Comparison of ENCODE assay signal across 8 mouse cellular contexts in genomic region chr7:91226442-91226841, GRCm38 (mm10).
DNase-seq lines count a peak whose midpoint lies in the region; ATAC-seq and TF ChIP-seq lines count a peak whose summit lies in the region.

No protein-coding gene starts in this region.

- no peak overlapping the region for H3K4me3 ChIP-seq in heart, postnatal 0 days (ENCODE audit: low read depth, low read length)
- H3K4me3 ChIP-seq in heart, embryonic 12.5 days, result no peak overlapping the region
- no peak overlapping the region for H3K4me3 ChIP-seq in cortical plate, adult 2 months (ENCODE audit: insufficient read depth, low read length)
- H3K4me3 ChIP-seq in hindbrain, embryonic 12.5 days, result no peak overlapping the region
- H3K4me3 ChIP-seq in midbrain, embryonic 15.5 days, result no peak overlapping the region

- H3K9ac ChIP-seq in heart, postnatal 0 days (replicated peaks; ENCODE audit: low read depth, low read length), result no peak overlapping the region
- no peak overlapping the region for H3K9ac ChIP-seq in heart, embryonic 12.5 days
- no peak overlapping the region for H3K9ac ChIP-seq in hindbrain, embryonic 12.5 days
- no peak overlapping the region for H3K9ac ChIP-seq in midbrain, embryonic 15.5 days

- TF ChIP-seq CTCF in heart, postnatal 0 days (IDR thresholded peaks at IDR 0.05; ENCODE audit: low read depth), result peak; percentile 84
- TF ChIP-seq CTCF in cortical plate, adult 2 months (IDR thresholded peaks at IDR 0.05; ENCODE audit: extremely low read depth, insufficient read depth, low read length), result peak; percentile 64

- no peak overlapping the region for H3K27ac ChIP-seq in heart, postnatal 0 days (ENCODE audit: low read depth)
- H3K27ac ChIP-seq in heart, embryonic 12.5 days (ENCODE audit: poor library complexity, severe bottlenecking), result no peak overlapping the region
- H3K27ac ChIP-seq in cortical plate, adult 2 months (ENCODE audit: insufficient read depth, low read length), result no peak overlapping the region
- no peak overlapping the region for H3K27ac ChIP-seq in hindbrain, embryonic 12.5 days
- H3K27ac ChIP-seq in midbrain, embryonic 15.5 days, result no peak overlapping the region

- H3K36me3 ChIP-seq in heart, postnatal 0 days (replicated peaks; ENCODE audit: control insufficient read depth, insufficient read depth, low read length), result no peaks in the 10 kb centered on the region
- no peaks in the 10 kb centered on the region for H3K36me3 ChIP-seq in heart, embryonic 12.5 days
- no peaks in the 10 kb centered on the region for H3K36me3 ChIP-seq in hindbrain, embryonic 12.5 days
- no peaks in the 10 kb centered on the region for H3K36me3 ChIP-seq in midbrain, embryonic 15.5 days (replicated peaks)

- no peak for ATAC-seq in heart, postnatal 0 days (ENCODE audit: insufficient read depth, low read depth)
- no peak for ATAC-seq in heart, embryonic 12.5 days (ENCODE audit: insufficient number of reproducible peaks, low FRiP score)
- peak; percentile 60; the same call in 1 of the 2 replicates for ATAC-seq in hindbrain, embryonic 12.5 days (ENCODE audit: low FRiP score)
- ATAC-seq in midbrain, embryonic 15.5 days (replicated peaks), result peak; percentile 89

- H3K9me3 ChIP-seq in heart, postnatal 0 days (replicated peaks; ENCODE audit: control insufficient read depth, low read length), result no peaks in the 10 kb centered on the region
- H3K9me3 ChIP-seq in heart, embryonic 12.5 days (replicated peaks), result no peaks in the 10 kb centered on the region
- H3K9me3 ChIP-seq in hindbrain, embryonic 12.5 days (replicated peaks), result no peaks in the 10 kb centered on the region
- no peaks in the 10 kb centered on the region for H3K9me3 ChIP-seq in midbrain, embryonic 15.5 days

- no peaks in the 10 kb centered on the region for H3K27me3 ChIP-seq in heart, postnatal 0 days (ENCODE audit: control insufficient read depth, insufficient read depth, low read length)
- H3K27me3 ChIP-seq in heart, embryonic 12.5 days (replicated peaks), result no peaks in the 10 kb centered on the region
- no peaks in the 10 kb centered on the region for H3K27me3 ChIP-seq in hindbrain, embryonic 12.5 days
- no peaks in the 10 kb centered on the region for H3K27me3 ChIP-seq in midbrain, embryonic 15.5 days (replicated peaks)

- no peaks in the 10 kb centered on the region for H3K4me1 ChIP-seq in heart, postnatal 0 days (ENCODE audit: control insufficient read depth, insufficient read depth)
- H3K4me1 ChIP-seq in heart, embryonic 12.5 days (replicated peaks), result no peaks in the 10 kb centered on the region
- no peaks in the 10 kb centered on the region for H3K4me1 ChIP-seq in cortical plate, adult 2 months (ENCODE audit: control insufficient read depth, insufficient read depth, low read length)
- H3K4me1 ChIP-seq in hindbrain, embryonic 12.5 days, result no peaks in the 10 kb centered on the region
- H3K4me1 ChIP-seq in midbrain, embryonic 15.5 days, result no peaks in the 10 kb centered on the region

- DNase-seq in heart, postnatal 0 days (ENCODE audit: low spot score), result peak; percentile 37
- DNase-seq in adipocyte (ENCODE audit: low spot score), result peak; percentile 55
- peak; percentile 65 to 71 for DNase-seq in left cerebral cortex, adult 18-20 months (ENCODE audit: low spot score in 2 of 2)
- DNase-seq in urinary bladder, postnatal 36 days (ENCODE audit: low spot score in 2 of 2), result peak; percentile 8 to 11

- no peak overlapping the region for H3K4me2 ChIP-seq in heart, postnatal 0 days (ENCODE audit: low read depth, low read length)
- H3K4me2 ChIP-seq in heart, embryonic 12.5 days, result no peak overlapping the region
- H3K4me2 ChIP-seq in hindbrain, embryonic 12.5 days (replicated peaks), result no peak overlapping the region
- peak overlapping the region; percentile 25 for H3K4me2 ChIP-seq in midbrain, embryonic 15.5 days

- 1% methylated on average over 5 of the region's 5 CpGs for WGBS in heart, postnatal 0 days
- WGBS in heart, embryonic 12.5 days, result 3% methylated on average over 5 of the region's 5 CpGs
- WGBS in hindbrain, embryonic 12.5 days, result 0% methylated on average over 5 of the region's 5 CpGs
- under 1% methylated on average over 5 of the region's 5 CpGs for WGBS in midbrain, embryonic 15.5 days

- TF ChIP-seq POLR2A in cortical plate, adult 2 months (IDR thresholded peaks at IDR 0.05; ENCODE audit: extremely low read depth, insufficient read depth, low read length), result no peak

- no peak for TF ChIP-seq EP300 in heart, postnatal 0 days (IDR thresholded peaks at IDR 0.05; ENCODE audit: low read depth)

Comparison
In these comparisons a context has a peak if more than half of its experiments do, and no peak if none do; other contexts are left out.
1. ATAC-seq: peak in hindbrain, embryonic 12.5 days (single experiment) and midbrain, embryonic 15.5 days (single experiment); none in heart, postnatal 0 days (single experiment) and heart, embryonic 12.5 days (single experiment).
2. DNase-seq: peak in every context shown above with its lines; median percentile 68 in left cerebral cortex, adult 18-20 months; 55 in adipocyte; 37 in heart, postnatal 0 days; 10 in urinary bladder, postnatal 36 days.